Mouse (Mus musculus) neural tube, embryonic 11.5 days (tissue): ENCODE measurements around the gene Ift172. TPM values are rescaled to one million over a fixed set of nuclear protein-coding genes. Genes with fewer than 3 reads are reported as not detected.
"Not testable (repeated sequence)": the region's sequence is repeated elsewhere in the genome, so short reads cannot be mapped to it uniquely, and the experiment has no call there.

Experiments
- ATAC-seq: fragments of 200-750 bp; cut with Nextera tagmentation; 2 replicates; pipeline ENCODE4 v1.8.0; 2017; ENCODE audit warnings: moderate number of reproducible peaks, mild to moderate bottlenecking, moderate TSS enrichment, moderate library complexity; ENCODE audit not compliant: insufficient read depth, low FRiP score, low TSS enrichment
- DNase-seq: peaks from one replicate; pipeline ENCODE4 v3.0.0-alpha.2; 2015; ENCODE audit warnings: low spot score
- H3K27ac ChIP-seq: fragments of 300-500 bp; sonication (generic); 2 replicates; pipeline ENCODE4 v1.5.1; 2014; ENCODE audit warnings: low read depth, mild to moderate bottlenecking, low read length
- H3K27me3 ChIP-seq: fragments of 300-500 bp; sonication (generic); 2 replicates; pipeline ENCODE4 v1.6.1; 2014; ENCODE audit warnings: mild to moderate bottlenecking, low read length, mixed read lengths; ENCODE audit not compliant: control insufficient read depth, insufficient read depth
- H3K36me3 ChIP-seq: fragments of 300-500 bp; sonication (generic); 2 replicates; pipeline ENCODE4 v1.6.1; 2014; ENCODE audit warnings: mild to moderate bottlenecking, low read length, moderate library complexity, mixed read lengths; ENCODE audit not compliant: control insufficient read depth, insufficient read depth
- H3K4me1 ChIP-seq: fragments of 300-500 bp; sonication (generic); 2 replicates; pipeline ENCODE4 v1.6.1; 2014; ENCODE audit warnings: low read length, mixed read lengths; ENCODE audit not compliant: control insufficient read depth, insufficient read depth
- H3K4me2 ChIP-seq: fragments of 300-500 bp; sonication (generic); 2 replicates; pipeline ENCODE4 v1.6.1; 2014; ENCODE audit warnings: low read depth, mild to moderate bottlenecking, moderate library complexity
- H3K4me3 ChIP-seq: fragments of 300-500 bp; sonication (generic); 2 replicates; pipeline ENCODE4 v1.5.1; 2014; ENCODE audit warnings: low read depth, low read length
- H3K9ac ChIP-seq: fragments of 300-500 bp; sonication (generic); 2 replicates; pipeline ENCODE4 v1.6.1; 2014; ENCODE audit warnings: mild to moderate bottlenecking, low read length
- H3K9me3 ChIP-seq: fragments of 300-500 bp; sonication (generic); 2 replicates; pipeline ENCODE4 v1.6.1; 2016; ENCODE audit warnings: low read length; ENCODE audit not compliant: control insufficient read depth
- WGBS: fragments of 180-500 bp; shearing (Covaris S2); extraction: QIAGEN DNeasy Blood & Tissue Kit; methylation state at CpG from one replicate; pipeline ENCODE4 v1.1.7; 2014; 5-methylcytosine and 5-hydroxymethylcytosine counted together
- polyA plus RNA-seq: library from polyadenylated mRNA; unstranded; fragments of >200 nt; fragmentation: Nextera tagmentation; extraction: Ambion mirVana; gene quantifications from 2 replicates; pipeline ENCODE4 v1.2.1, GENCODE M21; 2014

Ift172 gene
- polyA plus RNA-seq, 1 experiment from 2014 or later, result 33.0 TPM

- not testable (repeated sequence) for ATAC-seq, H3K4me2 ChIP-seq, H3K9me3 ChIP-seq, H3K4me3 ChIP-seq, H3K9ac ChIP-seq, DNase-seq, H3K27ac ChIP-seq, H3K36me3 ChIP-seq, H3K4me1 ChIP-seq, H3K27me3 ChIP-seq
- 87% methylated on average over 6 of the region's 6 CpGs for WGBS
Observed at GRCm38 (mm10) chr5:31216554-31216953, 74.4 kb downstream of the Ift172 start.

- 95% methylated on average over 6 of the region's 6 CpGs for WGBS
- H3K36me3 ChIP-seq, result peaks cover 24% of the 10 kb centered on the region
- DNase-seq, result no peak
Observed at GRCm38 (mm10) chr5:31204421-31204820, 86.5 kb downstream of the Ift172 start.

GRCm38 (mm10) chr5:31203866-31204265 lies 87.0 kb downstream of the Ift172 start:
- Histone ChIP-seq H3K9ac (no peak overlapping the region), H3K4me3 (no peak overlapping the region), H3K27ac (no peak overlapping the region), H3K4me1 (peaks cover 14% of the 10 kb centered on the region; the same call in 1 of the 2 replicates), H3K36me3 (peaks cover 29% of the 10 kb centered on the region), H3K27me3 (no peaks in the 10 kb centered on the region), H3K4me2 (no peak overlapping the region), H3K9me3 (peaks cover 5% of the 10 kb centered on the region)
- 89% methylated on average over 2 of the region's 2 CpGs for WGBS
- ATAC-seq (no peak), DNase-seq (no peak)

More at GRCm38 (mm10) chr5:31204421-31204820, 86.5 kb downstream of the Ift172 start:
- Histone ChIP-seq H3K4me1 (peaks cover 14% of the 10 kb centered on the region; the same call in 1 of the 2 replicates), H3K4me3 (no peak overlapping the region), H3K9ac (no peak overlapping the region), H3K27ac (no peak overlapping the region), H3K27me3 (no peaks in the 10 kb centered on the region), H3K4me2 (no peak overlapping the region), H3K9me3 (peaks cover 5% of the 10 kb centered on the region)
- no peak for ATAC-seq

Other genes with a start within 250 kb of the Ift172 start
- 95.1 and 98.5 TPM in 2 replicates for gene Atraid, start 242.8 kb downstream of the Ift172 start, polyA plus RNA-seq
- gene Slc5a6, start 242.2 kb downstream of the Ift172 start, polyA plus RNA-seq, result 9.3 and 9.7 TPM in 2 replicates
- 27.9 and 28.2 TPM in 2 replicates for gene Cad, start 236.3 kb downstream of the Ift172 start, polyA plus RNA-seq
- gene Dnajc5g, start 184.8 kb downstream of the Ift172 start, polyA plus RNA-seq, result not detected in 2 replicates
- gene Slc30a3, start 182.9 kb downstream of the Ift172 start, polyA plus RNA-seq, result 8.1 and 9.2 TPM in 2 replicates
- 0.45 and 0.81 TPM in 2 replicates for gene Trim54, start 174.4 kb downstream of the Ift172 start, polyA plus RNA-seq
- not detected in 2 replicates for gene Ucn, start 152.3 kb downstream of the Ift172 start, polyA plus RNA-seq
- gene Mpv17, start 136.9 kb downstream of the Ift172 start, polyA plus RNA-seq, result 44.8 and 52.2 TPM in 2 replicates
- 1.3 and 1.7 TPM in 2 replicates for gene Gm29609, start 111.2 kb downstream of the Ift172 start, polyA plus RNA-seq
- gene Gtf3c2, start 111.0 kb downstream of the Ift172 start, polyA plus RNA-seq, result 75.1 and 89.0 TPM in 2 replicates
- gene Snx17, start 97.9 kb downstream of the Ift172 start, polyA plus RNA-seq, result 134 and 137 TPM in 2 replicates
- 69.6 and 77.7 TPM in 2 replicates for gene Eif2b4, start 97.7 kb downstream of the Ift172 start, polyA plus RNA-seq
- gene Zfp513, start 88.8 kb downstream of the Ift172 start, polyA plus RNA-seq, result 6.4 and 7.0 TPM in 2 replicates
- gene Ppm1g, start 70.4 kb downstream of the Ift172 start, polyA plus RNA-seq, result 162 and 166 TPM in 2 replicates
- 154 and 163 TPM in 2 replicates for gene Nrbp1, start 50.3 kb downstream of the Ift172 start, polyA plus RNA-seq
- 0.97 and 1.2 TPM in 2 replicates for gene Gm9970, start 49.9 kb downstream of the Ift172 start, polyA plus RNA-seq
- gene Krtcap3, start 39.4 kb downstream of the Ift172 start, polyA plus RNA-seq, result 2.4 and 3.0 TPM in 2 replicates
- gene Fndc4, start 5.0 kb upstream of the Ift172 start, polyA plus RNA-seq, result 69.3 and 71.1 TPM in 2 replicates
- not detected in 2 replicates for gene Gckr, start 6.3 kb upstream of the Ift172 start, polyA plus RNA-seq
- gene Zfp512, start 161.3 kb upstream of the Ift172 start, polyA plus RNA-seq, result 72.2 and 77.5 TPM in 2 replicates
- gene 4930548H24Rik, start 194.6 kb upstream of the Ift172 start, polyA plus RNA-seq, result 0.30 TPM in 1 of 2 replicates, not detected in the other
- gene Gpn1, start 203.6 kb upstream of the Ift172 start, polyA plus RNA-seq, result 74.5 and 74.6 TPM in 2 replicates
- 30.9 and 35.4 TPM in 2 replicates for gene Slc4a1ap, start 235.9 kb upstream of the Ift172 start, polyA plus RNA-seq
- 19.5 and 21.3 TPM in 2 replicates for gene Supt7l, start 236.7 kb upstream of the Ift172 start, polyA plus RNA-seq